Mouse (Mus musculus) E14TG2a.4 (cell line): Measurements from ENCODE around the gene Tmem170b.

Experiments
- CTCF ChIP-seq: conservative IDR thresholded peaks from 2 replicates; pipeline ENCODE4 v1.5.1; 2014; ENCODE audit warnings: low read length
- NANOG ChIP-seq: IDR thresholded peaks from 2 replicates; pipeline ENCODE4 v1.6.1; 2014; ENCODE audit warnings: borderline replicate concordance, low read length, mixed read lengths
- POU5F1 ChIP-seq: IDR thresholded peaks from 2 replicates; pipeline ENCODE4 v1.6.1; 2014; ENCODE audit warnings: low read length, borderline replicate concordance

- TF ChIP-seq CTCF (no peak), NANOG (no peak), POU5F1 (no peak)
These were observed 79.8 kb downstream of the Tmem170b start for GRCm38 (mm10) chr13:41685499-41685898.
